Mouse (Mus musculus) erythroblast, embryonic 14.5 days (primary cell): ENCODE measurements around the gene Gsg1l2. TPM values are rescaled to one million over a fixed set of nuclear protein-coding genes. Genes with fewer than 3 reads are reported as not detected.

Experiments
- H3K27me3 ChIP-seq: 2 replicates; pipeline ENCODE4 v1.6.1; 2012; ENCODE audit warnings: inconsistent platforms; ENCODE audit not compliant: control insufficient read depth
- H3K36me3 ChIP-seq: 2 replicates; pipeline ENCODE4 v1.6.1; 2012; ENCODE audit warnings: mild to moderate bottlenecking, inconsistent platforms; ENCODE audit not compliant: control insufficient read depth
- H3K4me1 ChIP-seq: 2 replicates; pipeline ENCODE4 v1.6.1; 2012; ENCODE audit warnings: inconsistent platforms; ENCODE audit not compliant: control insufficient read depth
- H3K4me3 ChIP-seq: replicated peaks from 2 replicates; pipeline ENCODE3; 2012; ENCODE audit warnings: moderate library complexity, mild to moderate bottlenecking, inconsistent platforms
- H3K9me3 ChIP-seq: 2 replicates; pipeline ENCODE4 v1.6.1; 2012; ENCODE audit warnings: low read length, inconsistent platforms, mixed read lengths; ENCODE audit not compliant: control insufficient read depth
- GATA1 ChIP-seq: IDR thresholded peaks from 2 replicates; pipeline ENCODE4 v1.6.1; 2012; ENCODE audit warnings: low read length, inconsistent platforms, mixed read lengths
- TAL1 ChIP-seq: IDR thresholded peaks from 3 replicates; pipeline ENCODE4 v1.6.1; 2012; ENCODE audit warnings: low read length, inconsistent platforms, mixed read lengths
- polyA plus RNA-seq: library from polyadenylated mRNA; stranded (reverse); fragments of >175 nt; gene quantifications from 2 replicates; pipeline ENCODE4 v1.2.3, GENCODE M21; 2012

Gene Gsg1l2
- polyA plus RNA-seq, 1 experiment, result not detected

GRCm38 (mm10) chr11:67757373-67758167, 16.8 kb upstream of the Gsg1l2 start:
- Histone ChIP-seq H3K4me1 (no peaks in the 10 kb centered on the region), H3K4me3 (no peak overlapping the region), H3K36me3 (no peaks in the 10 kb centered on the region), H3K9me3 (no peaks in the 10 kb centered on the region), H3K27me3 (no peaks in the 10 kb centered on the region)
- no peak for TF ChIP-seq GATA1
- no peak for TF ChIP-seq TAL1

- no peaks in the 10 kb centered on the region for H3K4me1 ChIP-seq
- TF ChIP-seq GATA1 (no peak), TAL1 (no peak)
- no peaks in the 10 kb centered on the region for H3K36me3 ChIP-seq
- H3K4me3 ChIP-seq, result no peak within 1 kb of the TSS
- no peaks in the 10 kb centered on the region for H3K9me3 ChIP-seq
- H3K27me3 ChIP-seq, result no peaks in the 10 kb centered on the region
These were observed 3.4 kb upstream of the Gsg1l2 start, which contains the start of gene Glp2r for GRCm38 (mm10) chr11:67771053-67771452. TSS of gene Glp2r (minus strand) at chr11:67771153.

GRCm38 (mm10) chr11:67771691-67772090, 2.7 kb upstream of the Gsg1l2 start:
- no peaks in the 10 kb centered on the region for H3K36me3 ChIP-seq
- no peak overlapping the region for H3K4me3 ChIP-seq
- no peaks in the 10 kb centered on the region for H3K27me3 ChIP-seq
- TF ChIP-seq TAL1 (no peak), GATA1 (no peak)
- H3K9me3 ChIP-seq, result no peaks in the 10 kb centered on the region
- H3K4me1 ChIP-seq, result no peaks in the 10 kb centered on the region

GRCm38 (mm10) chr11:67772577-67772976, 1.8 kb upstream of the Gsg1l2 start:
- no peaks in the 10 kb centered on the region for H3K9me3 ChIP-seq
- TF ChIP-seq TAL1, result no peak
- no peak for TF ChIP-seq GATA1
- H3K36me3 ChIP-seq, result no peaks in the 10 kb centered on the region
- no peaks in the 10 kb centered on the region for H3K27me3 ChIP-seq
- H3K4me3 ChIP-seq, result no peak overlapping the region
- H3K4me1 ChIP-seq, result no peaks in the 10 kb centered on the region

- no peaks in the 10 kb centered on the region for H3K9me3 ChIP-seq
- H3K27me3 ChIP-seq, result no peaks in the 10 kb centered on the region
- H3K4me1 ChIP-seq, result no peaks in the 10 kb centered on the region
- TF ChIP-seq TAL1, result no peak
- TF ChIP-seq GATA1, result no peak
- H3K4me3 ChIP-seq, result no peak overlapping the region
- no peaks in the 10 kb centered on the region for H3K36me3 ChIP-seq
These were observed 15.8 kb downstream of the Gsg1l2 start for GRCm38 (mm10) chr11:67790182-67790581.

GRCm38 (mm10) chr11:67797931-67798330, 23.5 kb downstream of the Gsg1l2 start, which contains the start of gene Dhrs7c:
TSS of gene Dhrs7c (plus strand) at chr11:67798187.
- no peaks in the 10 kb centered on the region for H3K36me3 ChIP-seq
- no peak for TF ChIP-seq GATA1
- no peak for TF ChIP-seq TAL1
- no peaks in the 10 kb centered on the region for H3K27me3 ChIP-seq
- H3K4me1 ChIP-seq, result no peaks in the 10 kb centered on the region
- no peak within 1 kb of the TSS for H3K4me3 ChIP-seq
- no peaks in the 10 kb centered on the region for H3K9me3 ChIP-seq

GRCm38 (mm10) chr11:67800130-67800723, 25.8 kb downstream of the Gsg1l2 start:
- Histone ChIP-seq H3K4me3 (no peak overlapping the region), H3K9me3 (no peaks in the 10 kb centered on the region), H3K36me3 (no peaks in the 10 kb centered on the region), H3K27me3 (no peaks in the 10 kb centered on the region), H3K4me1 (no peaks in the 10 kb centered on the region)
- TF ChIP-seq TAL1 (no peak), GATA1 (no peak)

- no peaks in the 10 kb centered on the region for H3K4me1 ChIP-seq
- no peak overlapping the region for H3K4me3 ChIP-seq
- TF ChIP-seq GATA1, result no peak
- TF ChIP-seq TAL1, result no peak
- H3K9me3 ChIP-seq, result no peaks in the 10 kb centered on the region
- H3K36me3 ChIP-seq, result no peaks in the 10 kb centered on the region
- H3K27me3 ChIP-seq, result no peaks in the 10 kb centered on the region
These were observed 26.8 kb downstream of the Gsg1l2 start for GRCm38 (mm10) chr11:67801169-67801568.

- Histone ChIP-seq H3K36me3 (no peaks in the 10 kb centered on the region), H3K27me3 (no peaks in the 10 kb centered on the region), H3K9me3 (no peaks in the 10 kb centered on the region), H3K4me1 (no peaks in the 10 kb centered on the region), H3K4me3 (no peak overlapping the region)
- TF ChIP-seq GATA1, result no peak
- no peak for TF ChIP-seq TAL1
These were observed 31.1 kb downstream of the Gsg1l2 start for GRCm38 (mm10) chr11:67805538-67805937.
